In the genomic region with DNA sequence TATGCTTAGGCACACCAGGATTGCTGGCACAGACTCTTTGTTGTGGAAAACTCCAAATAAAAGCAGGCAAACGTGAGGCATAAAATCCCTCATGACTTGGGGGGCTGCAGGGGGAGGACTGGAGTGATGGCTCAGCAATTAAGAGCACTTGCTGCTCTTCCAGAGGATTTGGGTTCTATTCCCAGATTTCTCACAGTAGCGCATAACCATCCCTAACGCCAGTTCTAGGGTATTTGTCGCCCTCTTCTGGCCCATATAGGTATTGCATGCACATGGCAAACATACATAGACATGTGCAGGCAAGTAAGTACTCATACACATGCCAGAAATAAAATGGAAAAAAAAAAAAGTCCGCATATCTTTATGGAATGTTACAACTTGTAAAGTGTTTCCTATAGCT, we compare ENCODE assay signal across 8 mouse cellular contexts.
DNase-seq lines count a peak whose midpoint lies in the region; ATAC-seq and TF ChIP-seq lines count a peak whose summit lies in the region.

No protein-coding gene starts in this region.

- ATAC-seq in kidney, embryonic 15.5 days (replicated peaks; ENCODE audit: low FRiP score) = no peak
- no peak for ATAC-seq in Patski
- ATAC-seq in megakaryocyte-erythroid progenitor cell, adult 5-6 weeks (replicated peaks; ENCODE audit: low FRiP score, low TSS enrichment, poor library complexity, severe bottlenecking) = 0 out of 2 replicates have a peak, but pooled peaks have one; percentile 57

- POLR2A ChIA-PET in Patski (lab: Charles Lee) = no interaction called here

- H3K36me3 ChIP-seq in kidney, embryonic 15.5 days = no peaks in the 10 kb centered on the region

- TF ChIP-seq CTCF in Patski (IDR thresholded peaks at IDR 0.05) = peak; percentile 33

- in situ Hi-C loops in Patski (cut with MboI; ENCODE audit: low pct_unique_long_range_greater_than_20kb) = no loop called here

- 44% methylated on average over 5 of the region's 5 CpGs for WGBS in kidney, embryonic 15.5 days

- H3K27ac ChIP-seq in kidney, embryonic 15.5 days = no peak overlapping the region

- H3K9ac ChIP-seq in kidney, embryonic 15.5 days = no peak overlapping the region

- DNase-seq in kidney, adult 18-20 months = peak; percentile 44
- peak; percentile 55 for DNase-seq in 416B (ENCODE audit: low read depth)
- no peak for DNase-seq in Patski (ENCODE audit: low read depth, low spot score)
- DNase-seq in cerebellum, postnatal 25 days = peak; percentile 60 to 80
- peak; percentile 67 for DNase-seq in heart, postnatal 4 days
- no peak for DNase-seq in adipocyte (ENCODE audit: low spot score)

- H3K27me3 ChIP-seq in kidney, embryonic 15.5 days = peaks cover 8% of the 10 kb centered on the region; the same call in 1 of the 2 replicates
- H3K27me3 ChIP-seq in Patski = no peaks in the 10 kb centered on the region

- H3K4me2 ChIP-seq in kidney, embryonic 15.5 days = no peak overlapping the region

- no peaks in the 10 kb centered on the region for H3K9me3 ChIP-seq in kidney, embryonic 15.5 days (replicated peaks)

- H3K4me3 ChIP-seq in kidney, embryonic 15.5 days (replicated peaks) = no peak overlapping the region

- CTCF ChIA-PET in Patski (lab: Charles Lee) = no interaction called here

- peaks cover 20% of the 10 kb centered on the region for H3K4me1 ChIP-seq in kidney, embryonic 15.5 days

Comparison
In these comparisons a context has a peak if more than half of its experiments do, and no peak if none do; other contexts are left out.
1. DNase-seq: peak in kidney, adult 18-20 months (single experiment), 416B (single experiment), cerebellum, postnatal 25 days (2 of 2) and heart, postnatal 4 days (single experiment); none in Patski (single experiment) and adipocyte (single experiment).